Mouse (Mus musculus) cerebellum, postnatal 10 days (tissue): Measurements from ENCODE around the gene Pik3c2b.

Experiments used
- DNase-seq, 2 experiments: peaks; one replicate each; pipeline ENCODE4 v3.0.0; 2021; ENCODE audit warnings: mixed read lengths in 2 of 2

The Pik3c2b gene

DNA sequence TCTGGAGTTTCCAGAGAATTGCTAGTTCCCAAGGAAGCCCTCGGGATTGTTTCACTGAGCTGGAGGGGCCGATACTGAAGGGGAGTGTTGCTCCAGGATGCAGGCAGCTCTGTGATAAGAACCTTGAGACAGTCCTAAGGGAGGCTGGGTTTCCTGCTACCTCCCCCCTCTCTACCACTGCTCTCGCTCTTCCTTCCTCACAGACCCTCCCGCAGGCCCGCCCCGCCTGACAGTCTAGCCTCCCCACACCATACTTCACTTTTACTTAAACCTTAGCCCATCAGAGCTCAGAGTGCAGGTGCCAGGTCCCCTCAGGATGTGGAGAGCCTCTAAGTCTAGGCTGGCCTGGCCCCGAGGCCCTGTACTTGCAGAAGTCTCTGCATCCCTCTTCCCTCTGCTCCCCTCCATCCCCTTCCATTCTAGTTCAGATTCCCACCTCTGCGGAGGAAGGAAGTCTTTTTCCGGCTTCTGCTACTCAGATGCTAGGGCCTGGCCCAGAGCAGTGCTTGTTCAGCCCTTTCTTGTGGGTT is 27.9 kb downstream of the Pik3c2b start:
- no peak for DNase-seq

DNA sequence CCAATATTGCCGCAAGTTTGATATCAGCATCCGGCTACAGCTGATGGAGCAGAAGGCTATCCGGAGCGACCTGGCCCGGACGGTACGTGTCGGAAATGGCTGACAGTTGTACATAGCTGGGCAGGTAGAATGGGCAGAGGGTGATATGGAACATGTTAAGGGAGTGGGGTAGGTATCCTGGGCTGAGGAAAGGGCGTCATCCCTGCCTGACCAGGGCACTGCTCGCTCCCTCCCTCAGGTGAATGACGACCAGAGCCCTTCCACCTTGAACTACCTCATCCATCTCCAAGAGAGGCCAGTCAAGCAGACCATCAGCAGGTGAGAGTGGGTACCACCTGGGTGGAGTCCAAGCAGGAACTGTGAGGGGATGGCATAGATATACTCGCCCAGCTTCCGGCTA is 29.1 kb downstream of the Pik3c2b start:
- no peak for DNase-seq

DNA sequence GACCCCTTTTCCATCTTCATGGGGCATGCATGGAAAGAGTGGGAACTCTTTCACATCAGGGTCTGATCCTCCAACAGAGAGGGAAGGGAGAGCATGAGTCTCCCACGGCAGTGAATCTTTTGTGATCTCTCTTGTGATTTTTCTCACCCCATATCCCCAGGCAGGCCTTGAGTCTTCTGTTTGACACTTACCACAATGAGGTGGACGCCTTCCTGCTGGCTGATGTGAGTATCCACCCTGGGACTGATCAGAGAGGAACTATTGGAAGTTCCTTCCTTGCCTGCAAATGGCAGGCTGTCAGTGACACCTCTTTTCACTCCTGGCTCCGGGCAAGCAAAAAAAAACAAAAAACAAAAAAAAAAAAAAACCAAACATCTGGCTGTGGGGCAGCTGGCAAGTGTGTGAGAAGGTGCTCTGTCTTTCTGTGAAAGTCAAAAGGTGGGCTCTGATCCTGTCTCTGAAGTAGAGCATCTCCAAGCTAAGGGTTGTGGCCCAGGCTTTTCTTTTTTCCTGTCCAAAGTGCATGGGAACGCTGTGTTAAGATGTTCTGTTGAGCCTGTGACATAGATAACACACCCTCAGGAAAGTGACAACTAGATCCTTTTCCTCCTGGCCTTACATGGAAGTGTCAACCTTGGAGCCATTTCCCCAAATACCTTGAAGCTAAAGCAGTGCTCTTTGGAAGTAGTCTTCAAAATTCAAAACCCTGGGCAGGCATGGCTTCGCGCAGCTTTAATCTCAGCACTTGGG is 30.4 kb downstream of the Pik3c2b start:
- DNase-seq: no peak

DNA sequence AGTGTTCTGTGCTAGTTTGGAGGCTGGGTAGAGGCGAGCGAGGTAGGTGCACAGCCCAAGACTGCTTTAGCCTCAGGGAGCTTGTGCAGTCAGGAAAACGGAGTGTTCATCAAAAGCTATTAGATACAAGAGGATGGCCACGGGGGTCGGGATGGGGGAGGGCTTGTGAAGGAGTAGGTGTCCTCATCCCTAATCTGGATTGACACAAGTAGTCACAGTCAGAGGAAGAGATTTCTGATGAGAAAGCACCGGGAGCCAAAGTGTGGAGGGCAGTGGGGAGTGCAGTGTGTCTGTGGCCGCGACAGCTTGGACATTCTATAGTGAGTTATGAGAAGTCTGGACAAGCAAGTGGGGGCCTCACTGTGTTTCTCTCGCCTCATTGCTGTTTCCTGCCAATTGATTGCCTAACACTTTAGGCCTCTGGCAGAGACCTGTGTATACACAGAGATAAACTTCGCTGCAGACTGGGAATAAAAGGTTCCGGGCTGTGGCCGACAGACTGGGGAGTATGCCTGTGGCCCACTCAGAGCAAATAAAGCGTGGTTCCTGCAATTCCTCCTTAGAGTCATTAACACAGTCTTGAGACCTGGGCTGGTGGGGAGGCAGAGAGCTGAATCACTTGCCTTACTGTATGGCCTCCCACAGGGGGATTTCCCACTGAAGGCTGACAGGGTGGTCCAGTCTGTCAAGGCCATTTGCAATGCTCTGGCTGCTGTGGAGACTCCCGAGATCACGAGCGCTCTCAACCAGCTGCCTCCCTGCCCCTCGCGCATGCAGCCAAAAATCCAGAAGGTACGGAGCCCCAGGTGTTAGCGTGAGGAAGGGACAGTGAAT is 31.4 kb downstream of the Pik3c2b start:
- peak in 1 of 2 experiments; percentile 38 for DNase-seq

DNA sequence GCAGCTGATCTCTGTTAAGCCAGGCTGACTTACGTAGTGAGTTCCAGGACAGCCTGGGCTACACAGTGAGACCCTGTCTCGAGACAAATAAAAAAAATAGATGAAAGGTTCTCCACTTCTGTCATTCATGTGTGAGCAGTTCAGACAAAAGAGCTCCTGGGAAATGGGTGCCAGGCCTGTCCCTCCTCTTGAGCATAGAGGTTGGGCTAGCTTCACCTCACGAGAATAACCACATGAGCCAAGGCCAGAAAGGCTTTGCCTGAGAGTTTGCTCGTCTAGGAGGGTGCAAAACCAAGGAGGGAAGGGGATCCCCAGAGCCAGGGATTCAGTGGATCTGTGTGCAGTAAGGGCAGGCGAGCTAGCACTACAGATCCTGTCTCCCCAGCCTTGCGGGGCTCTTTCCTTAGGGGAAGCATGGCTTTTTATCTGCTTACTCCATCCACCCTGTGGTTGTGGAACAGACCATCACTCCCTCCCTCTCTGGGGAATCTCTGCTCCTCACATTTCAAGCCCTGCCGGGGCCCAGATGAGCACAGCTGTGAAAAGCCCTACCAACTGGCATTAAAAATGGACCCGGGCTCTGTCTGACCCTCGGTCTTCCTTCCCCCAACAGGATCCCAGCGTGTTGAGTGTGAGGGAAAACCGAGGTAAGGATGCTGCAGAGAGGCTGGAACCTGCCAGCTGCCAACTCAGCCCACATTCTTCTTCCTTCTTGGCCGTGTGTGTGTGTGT is 32.3 kb downstream of the Pik3c2b start:
- DNase-seq: no peak

DNA sequence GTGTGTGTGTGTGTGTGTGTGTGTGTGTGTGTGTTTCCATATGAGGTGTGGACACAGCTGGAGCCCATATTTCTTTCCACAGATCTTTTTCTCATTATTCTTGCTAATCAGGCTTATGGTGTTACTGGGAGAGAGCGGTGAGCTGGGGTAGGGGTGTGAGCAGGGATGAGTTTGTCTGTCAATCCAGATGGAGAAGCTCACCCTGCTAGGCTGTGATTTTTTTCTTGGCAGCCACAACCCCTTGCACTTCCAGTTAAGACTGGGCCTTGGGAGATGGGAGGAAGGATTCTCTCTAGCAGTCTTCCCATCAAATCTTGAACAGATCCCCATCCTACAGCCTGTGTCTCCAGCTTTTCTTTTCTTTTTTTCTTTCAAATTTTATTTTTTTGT is 32.9 kb downstream of the Pik3c2b start:
- peak; percentile 66 to 75 for DNase-seq

DNA sequence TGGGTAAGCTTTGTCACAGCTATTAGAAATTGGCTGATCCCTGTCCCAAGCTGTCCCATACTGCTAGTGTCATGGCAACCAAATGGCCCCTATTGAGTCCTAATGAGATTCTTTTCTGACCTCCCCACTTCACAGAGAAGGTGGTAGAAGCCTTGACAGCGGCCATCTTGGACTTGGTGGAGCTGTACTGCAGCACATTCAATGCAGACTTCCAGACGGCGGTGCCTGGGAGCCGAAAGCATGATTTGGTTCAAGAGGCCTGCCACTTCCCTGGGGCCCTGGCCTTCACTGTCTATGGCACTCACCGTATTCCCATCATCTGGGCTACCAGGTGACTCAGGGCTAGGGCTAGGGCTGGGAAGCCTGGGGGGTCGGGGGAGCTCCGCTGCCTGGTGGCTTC is 34.0 kb downstream of the Pik3c2b start:
- DNase-seq: peak; percentile 67 to 69

DNA sequence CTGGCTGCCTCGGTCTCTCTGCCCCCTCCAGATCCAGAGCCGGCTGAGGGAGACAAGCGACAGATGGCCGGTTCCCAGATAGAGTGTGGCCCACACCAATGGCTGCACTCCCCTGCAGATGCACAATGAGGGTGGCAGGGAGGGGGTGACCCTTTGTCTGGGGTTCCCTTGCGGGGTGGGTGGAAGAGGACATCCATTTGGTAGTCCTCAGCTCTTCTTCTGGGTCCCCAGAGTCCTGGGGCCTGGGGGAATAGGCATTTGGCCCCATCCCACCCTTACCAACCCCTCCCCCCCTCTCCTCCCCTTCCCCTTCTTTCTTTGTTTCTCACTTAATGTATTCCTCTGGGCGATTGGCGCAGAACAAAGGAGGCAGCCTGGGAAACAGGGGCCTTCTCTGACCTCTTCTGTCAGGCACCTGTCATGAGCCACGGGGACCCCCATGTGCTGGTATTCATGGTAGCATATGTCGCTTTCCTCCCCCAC is 34.7 kb downstream of the Pik3c2b start:
- DNase-seq: peak; percentile 61 to 74

DNA sequence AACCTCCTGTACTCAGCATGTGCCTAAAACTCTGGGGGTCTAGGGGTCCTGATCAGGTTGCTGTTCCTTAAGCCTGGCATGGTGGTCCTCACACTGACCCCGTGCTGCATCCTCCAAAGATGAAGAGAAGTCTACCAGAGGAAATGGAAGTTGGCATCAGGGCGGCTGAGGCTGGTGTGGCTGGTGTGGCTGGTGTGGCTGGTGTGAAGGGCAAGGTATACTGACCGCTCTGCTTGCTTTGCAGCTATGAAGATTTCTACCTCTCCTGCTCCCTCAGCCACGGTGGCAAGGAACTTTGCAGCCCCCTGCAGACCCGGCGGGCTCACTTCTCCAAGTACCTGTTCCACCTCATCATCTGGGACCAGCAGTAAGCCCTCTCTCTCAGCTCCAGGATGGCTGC is 35.2 kb downstream of the Pik3c2b start:
- no peak for DNase-seq

DNA sequence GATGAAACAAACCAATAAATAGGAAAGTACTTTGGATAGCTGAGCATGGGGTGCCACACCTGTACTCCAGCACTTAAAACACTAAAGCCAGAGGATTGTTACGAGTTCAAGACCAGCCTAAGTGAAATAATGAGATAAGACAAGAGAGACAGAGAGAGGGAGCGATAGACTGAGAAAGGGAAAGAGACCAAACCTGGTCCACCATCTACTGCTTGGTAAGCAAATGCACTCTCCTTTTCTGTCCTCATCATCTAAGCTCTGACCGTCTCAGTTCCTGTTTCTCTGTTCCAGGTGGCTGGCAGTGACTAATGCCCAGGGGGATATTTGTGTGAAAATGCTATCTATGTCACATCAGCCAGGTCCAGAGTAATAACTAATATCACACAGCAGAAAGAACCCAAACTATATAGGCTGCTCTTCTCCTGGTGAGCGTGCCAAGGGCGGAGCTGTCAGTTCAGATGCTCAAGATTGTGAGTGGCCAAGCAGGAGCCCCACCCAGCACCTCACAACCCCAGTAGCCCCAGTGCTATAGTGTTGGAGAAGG is 37.6 kb downstream of the Pik3c2b start:
- no peak for DNase-seq

DNA sequence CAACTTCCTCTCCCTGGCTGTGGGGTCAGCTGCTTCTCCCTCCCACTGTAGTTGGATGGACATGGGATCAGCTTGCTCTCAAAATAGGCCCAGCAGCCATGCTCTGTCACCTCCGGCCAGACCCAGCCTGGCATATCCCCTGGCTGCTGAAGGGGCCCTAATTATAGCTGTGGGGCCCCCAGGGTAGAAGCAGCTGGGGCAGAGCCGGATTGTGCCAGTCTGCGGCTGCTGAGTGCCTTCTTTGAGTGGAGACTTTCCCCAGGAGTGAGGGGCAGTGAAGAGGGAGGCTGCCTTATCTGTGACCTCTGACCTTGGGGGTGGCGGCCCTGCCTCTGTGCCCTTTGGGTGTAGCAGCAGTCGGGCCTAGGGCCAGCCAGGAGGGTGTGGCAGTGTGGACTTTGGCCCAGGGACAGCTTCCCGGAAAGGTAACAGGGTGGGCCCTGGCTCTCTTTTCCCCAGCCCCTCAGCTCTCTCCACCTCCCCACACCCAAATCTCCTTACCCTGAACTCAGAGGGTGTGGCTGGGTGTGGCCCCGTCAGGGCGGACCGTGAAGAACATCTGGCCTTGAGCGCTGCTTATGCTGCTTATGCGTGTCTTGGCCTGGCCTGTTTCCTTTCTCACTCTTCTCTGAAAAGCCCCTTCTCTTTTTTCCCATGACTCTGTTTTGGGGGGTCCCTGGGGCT is 38.6 kb downstream of the Pik3c2b start:
- DNase-seq: no peak

DNA sequence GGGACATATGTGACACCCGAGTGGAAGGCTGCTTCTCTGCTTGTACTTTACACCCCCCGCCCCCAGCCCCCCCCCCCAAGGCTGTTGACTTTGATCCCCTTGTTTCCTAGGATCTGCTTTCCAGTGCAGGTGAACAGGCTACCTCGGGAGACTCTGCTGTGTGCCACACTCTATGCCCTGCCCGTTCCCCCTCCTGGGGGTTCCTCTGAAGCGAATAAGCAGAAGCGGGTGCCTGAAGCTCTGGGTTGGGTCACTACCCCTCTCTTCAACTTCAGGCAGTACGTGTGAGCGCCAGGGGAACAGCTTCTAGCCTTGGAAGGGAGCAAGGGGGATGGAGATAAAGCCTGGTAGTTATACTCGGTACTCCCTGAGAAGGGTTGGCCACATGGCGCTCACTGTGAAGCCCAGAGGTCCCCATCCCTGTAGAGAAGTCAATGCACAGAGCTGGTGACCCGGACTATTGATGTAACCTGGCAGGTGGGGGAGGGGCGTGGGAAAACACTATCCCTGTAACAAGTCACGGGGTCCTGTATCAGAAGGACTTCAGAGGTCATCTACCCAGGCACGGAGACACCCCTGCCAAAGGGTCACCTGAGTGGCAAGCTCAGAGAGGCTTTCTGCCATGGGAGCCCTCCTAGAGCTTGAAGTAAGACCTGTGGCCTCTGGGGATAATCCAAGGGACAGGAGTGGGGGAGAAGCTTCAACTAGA is 39.4 kb downstream of the Pik3c2b start:
- no peak for DNase-seq

DNA sequence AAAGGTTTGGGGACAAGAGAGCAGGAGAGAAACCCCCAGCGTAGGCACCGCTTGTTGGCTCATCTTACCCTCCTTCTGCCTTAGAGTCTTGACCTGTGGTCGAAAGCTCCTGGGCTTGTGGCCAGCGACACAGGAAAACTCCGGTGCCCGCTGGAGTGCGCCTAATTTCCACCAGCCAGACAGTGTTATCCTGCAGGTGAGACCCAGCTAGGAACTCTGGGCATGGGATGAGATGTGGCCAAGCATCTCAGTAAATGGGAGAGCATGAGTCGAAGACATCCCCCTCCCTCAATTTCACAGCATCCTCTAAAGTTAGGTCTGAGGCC is 39.9 kb downstream of the Pik3c2b start:
- peak; percentile 48 to 61 for DNase-seq

DNA sequence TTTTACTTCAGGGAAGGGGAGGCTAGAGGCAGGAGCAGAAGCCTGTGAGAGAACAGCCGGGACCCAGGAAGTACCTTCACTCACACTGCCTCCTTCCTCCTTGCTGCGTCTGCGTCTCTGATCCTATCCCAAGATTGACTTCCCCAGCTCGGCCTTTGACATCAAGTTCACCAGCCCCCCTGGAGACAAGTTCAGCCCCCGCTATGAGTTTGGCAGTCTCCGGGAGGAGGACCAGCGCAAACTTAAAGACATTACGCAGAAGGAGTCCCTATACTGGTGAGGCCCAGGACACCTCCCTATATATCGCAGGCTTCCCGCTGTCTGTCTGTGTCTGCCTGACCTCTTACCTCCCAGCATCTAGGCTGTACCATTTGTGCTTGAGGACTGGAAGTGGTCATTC is 41.3 kb downstream of the Pik3c2b start:
- DNase-seq: no peak

DNA sequence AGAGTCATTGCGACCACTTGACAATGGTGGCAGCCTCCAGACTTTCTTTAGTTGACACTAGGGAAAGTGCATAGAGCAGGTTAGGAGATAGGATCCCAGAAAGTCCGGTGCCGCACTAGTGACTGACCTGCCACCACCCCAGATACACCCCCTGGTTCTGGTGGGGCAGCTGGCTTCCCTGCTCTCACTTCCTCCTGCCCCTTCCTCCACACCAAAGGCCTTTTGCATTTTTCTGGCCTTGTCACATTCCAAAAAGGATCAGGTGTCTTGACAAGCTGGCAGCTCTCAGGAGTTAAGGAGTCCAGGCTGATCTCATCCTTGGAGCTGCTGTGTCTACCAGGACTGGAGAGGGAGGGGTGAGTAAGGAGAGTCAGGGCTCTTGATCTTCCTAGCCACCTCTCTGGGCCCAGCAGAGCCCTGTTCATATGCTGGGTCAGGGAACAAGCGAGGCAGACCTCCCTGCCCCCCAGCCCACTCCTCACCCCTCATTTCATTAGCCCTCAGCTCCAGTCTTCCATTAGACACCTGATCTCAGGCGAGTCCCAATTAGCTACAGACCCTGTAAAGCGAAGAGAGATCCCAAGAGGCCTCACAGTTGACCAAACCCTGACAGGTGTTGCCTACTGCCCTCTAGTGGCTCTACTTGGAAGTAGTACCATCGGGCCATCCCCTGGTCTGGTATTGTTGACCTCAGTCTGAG is 41.9 kb downstream of the Pik3c2b start:
- peak; percentile 85 to 89 for DNase-seq

DNA sequence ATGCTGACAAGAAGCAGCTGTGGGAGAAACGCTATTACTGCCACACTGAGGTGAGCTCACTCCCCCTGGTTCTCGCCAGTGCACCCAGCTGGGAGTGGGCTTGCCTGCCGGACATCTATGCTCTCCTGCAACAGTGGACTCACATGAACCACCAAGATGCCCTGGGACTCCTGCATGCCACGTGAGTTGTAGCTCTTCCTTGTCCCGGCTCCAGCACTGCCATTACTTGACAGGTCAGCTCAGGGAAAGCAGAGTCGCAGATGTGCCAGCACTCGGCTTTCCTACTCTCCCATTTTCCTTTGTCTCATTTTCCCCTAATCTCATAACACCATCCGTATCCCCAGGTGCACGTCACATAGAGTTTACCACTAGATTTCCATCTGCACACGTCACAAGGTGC is 42.7 kb downstream of the Pik3c2b start:
- no peak for DNase-seq

DNA sequence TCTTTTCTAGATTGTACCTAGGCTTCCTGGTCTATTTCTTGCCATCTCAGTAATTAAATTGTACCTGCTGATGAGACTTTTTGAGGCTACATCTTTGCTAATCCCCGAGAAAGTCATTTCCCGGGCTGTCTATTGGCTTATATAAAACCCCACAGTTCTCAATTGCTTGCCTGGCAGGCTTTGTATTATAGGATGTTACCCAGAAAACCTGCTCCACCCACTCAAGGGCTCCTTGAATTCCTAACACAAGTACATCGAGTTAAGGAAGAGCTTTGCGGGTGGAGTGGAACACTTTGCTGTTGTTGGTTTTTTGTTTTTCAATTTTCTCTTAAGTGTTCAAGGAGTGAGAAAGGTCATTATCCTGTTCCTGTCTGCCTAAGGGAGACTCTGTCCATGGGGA is 43.9 kb downstream of the Pik3c2b start:
- no peak for DNase-seq

DNA sequence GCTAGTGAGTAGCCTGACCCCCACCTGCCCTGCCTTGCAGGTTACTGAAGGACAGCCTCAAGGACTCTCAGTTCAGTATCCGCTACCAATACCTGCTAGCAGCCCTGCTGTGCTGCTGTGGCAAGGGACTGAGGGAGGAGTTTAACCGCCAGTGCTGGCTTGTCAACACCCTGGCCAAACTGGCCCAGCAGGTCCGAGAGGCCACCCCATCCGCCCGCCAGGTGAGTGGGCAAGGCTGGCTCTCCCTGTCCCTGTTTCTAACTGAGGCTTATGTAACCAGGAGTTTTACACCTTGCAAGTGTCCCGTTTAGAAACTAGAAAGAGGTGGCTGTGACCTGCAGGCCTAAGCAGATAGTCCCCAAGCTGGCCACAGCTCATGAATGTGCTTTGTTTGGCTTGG is 45.2 kb downstream of the Pik3c2b start:
- no peak for DNase-seq

DNA sequence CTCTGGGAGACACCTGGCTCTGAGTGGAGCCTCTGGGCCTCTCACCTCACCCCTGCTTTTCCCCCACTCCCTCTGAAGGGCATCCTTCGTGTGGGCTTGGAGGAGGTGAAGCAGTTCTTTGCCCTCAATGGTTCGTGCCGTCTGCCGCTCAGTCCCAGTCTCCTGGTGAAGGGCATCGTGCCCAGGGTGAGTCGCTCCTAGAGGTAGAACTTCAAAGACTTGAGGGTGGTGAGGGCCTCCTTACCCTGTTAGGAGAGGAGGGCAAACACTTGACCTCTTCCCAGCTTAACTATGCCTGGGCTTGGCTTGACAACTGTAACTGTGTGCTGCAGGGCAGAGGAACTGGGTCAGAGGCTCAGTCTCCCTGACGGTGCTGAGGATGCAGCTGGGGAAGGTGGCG is 46.0 kb downstream of the Pik3c2b start:
- DNase-seq: no peak

DNA sequence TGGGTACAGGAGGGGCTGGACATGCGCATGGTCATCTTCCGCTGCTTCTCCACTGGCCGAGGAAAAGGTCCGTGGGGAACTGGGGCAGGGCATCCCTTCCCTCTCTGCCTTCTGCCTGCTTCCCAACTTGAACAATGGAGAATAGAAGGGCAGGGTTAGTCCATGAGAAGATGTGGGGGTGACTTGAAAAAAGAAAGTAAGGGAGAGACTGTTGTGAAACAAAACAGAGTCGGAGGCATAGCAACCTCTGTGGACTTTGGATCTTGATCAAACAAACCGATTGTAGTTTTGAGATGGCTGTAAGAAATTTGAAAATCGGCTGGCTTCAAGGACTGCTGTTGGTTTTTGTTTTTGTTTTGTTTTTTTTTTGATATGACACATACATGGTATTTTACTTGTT is 48.3 kb downstream of the Pik3c2b start:
- DNase-seq: no peak
